Mouse (Mus musculus): ENCODE measurements around the gene Klhl29. TPM values are rescaled to one million over a fixed set of nuclear protein-coding genes. Genes with fewer than 3 reads are reported as not detected.

Klhl29 gene
- polyA plus RNA-seq, 1 experiment: 0.22 TPM

DNA sequence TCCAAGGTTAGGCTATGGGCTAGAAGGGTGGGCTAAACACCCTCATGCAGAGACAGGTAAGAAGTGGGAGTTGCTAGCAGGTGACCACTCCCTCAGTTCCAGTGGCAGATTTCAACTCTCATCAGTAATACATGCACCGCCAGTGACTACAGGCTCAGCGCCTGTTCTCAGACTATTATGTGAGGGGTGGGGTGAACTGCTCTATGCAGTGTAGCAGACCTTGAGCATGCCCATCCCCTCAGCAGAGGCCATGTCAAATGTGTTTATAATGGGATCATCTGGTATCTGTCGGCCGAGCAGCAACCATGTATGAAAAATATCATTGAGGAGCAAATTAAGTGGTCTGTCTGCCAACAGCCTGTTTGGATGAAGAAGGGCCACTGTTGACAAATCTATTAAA is 72.4 kb downstream of the Klhl29 start:
- WGBS: 88% methylated on average over 4 of the region's 4 CpGs
- H3K27ac ChIP-seq (ENCODE audit: control insufficient read depth, insufficient read depth, low read depth, low read length, poor library complexity): no peak overlapping the region
- H3K4me3 ChIP-seq (replicated peaks; ENCODE audit: control insufficient read depth, low read depth, low read length): no peak overlapping the region
- H3K4me1 ChIP-seq (ENCODE audit: control insufficient read depth, insufficient read depth, low read length): no peaks in the 10 kb centered on the region
- TF ChIP-seq CTCF (IDR thresholded peaks at IDR 0.05; ENCODE audit: control insufficient read depth, insufficient read depth, low read length): no peak
- no peak for TF ChIP-seq POLR2A (IDR thresholded peaks at IDR 0.05; ENCODE audit: borderline replicate concordance, control insufficient read depth, low read depth, low read length)

DNA sequence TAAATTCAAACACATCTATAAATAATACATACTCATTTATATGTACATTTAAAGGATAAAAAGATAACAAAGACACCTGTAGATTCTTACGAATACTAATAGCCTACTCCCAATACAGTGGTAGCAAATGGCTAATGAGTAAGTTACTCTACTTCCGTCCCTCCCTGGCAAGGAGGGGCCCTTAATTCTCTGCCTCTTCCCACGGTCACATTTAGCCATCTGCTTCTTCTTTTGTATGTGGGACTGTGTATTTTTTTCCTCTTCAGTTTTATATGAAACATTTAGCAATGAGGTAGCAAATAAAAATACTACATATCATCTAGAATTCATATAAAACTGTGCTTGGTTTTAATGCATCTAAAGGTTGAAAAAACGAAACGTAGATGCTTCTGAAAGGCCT is 73.6 kb downstream of the Klhl29 start:
- TF ChIP-seq POLR2A (IDR thresholded peaks at IDR 0.05; ENCODE audit: borderline replicate concordance, control insufficient read depth, low read depth, low read length): no peak
- no peak for TF ChIP-seq CTCF (IDR thresholded peaks at IDR 0.05; ENCODE audit: control insufficient read depth, insufficient read depth, low read length)
- Histone ChIP-seq H3K4me3 (replicated peaks; ENCODE audit: control insufficient read depth, low read depth, low read length) (no peak overlapping the region), H3K27ac (ENCODE audit: control insufficient read depth, insufficient read depth, low read depth, low read length, poor library complexity) (no peak overlapping the region), H3K4me1 (ENCODE audit: control insufficient read depth, insufficient read depth, low read length) (no peaks in the 10 kb centered on the region)
- WGBS: 65% methylated on average over 5 of the region's 5 CpGs

DNA sequence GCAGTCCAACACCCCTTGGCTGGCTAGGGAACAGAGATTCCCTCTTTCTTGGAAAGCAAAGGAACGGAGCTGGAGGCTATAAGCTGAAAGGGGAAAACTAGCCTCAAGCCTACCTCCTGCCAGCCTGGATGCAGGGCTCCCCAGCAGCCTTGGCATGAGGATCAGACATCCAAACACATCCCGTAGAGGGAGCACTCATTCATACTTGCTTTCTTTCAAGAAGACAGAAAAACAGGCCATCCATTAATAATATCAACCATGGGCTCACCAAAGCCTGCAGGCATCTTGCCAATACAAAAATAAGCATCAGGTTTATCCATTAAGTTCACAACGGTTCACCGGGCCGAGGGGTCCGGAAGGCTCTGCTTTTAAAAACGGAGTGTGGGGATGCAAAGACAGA is 79.1 kb downstream of the Klhl29 start:
- 82% methylated on average over 7 of the region's 7 CpGs for WGBS
- Histone ChIP-seq H3K27ac (ENCODE audit: control insufficient read depth, insufficient read depth, low read depth, low read length, poor library complexity) (no peak overlapping the region), H3K4me1 (ENCODE audit: control insufficient read depth, insufficient read depth, low read length) (no peaks in the 10 kb centered on the region), H3K4me3 (replicated peaks; ENCODE audit: control insufficient read depth, low read depth, low read length) (no peak overlapping the region)
- no peak for TF ChIP-seq POLR2A (IDR thresholded peaks at IDR 0.05; ENCODE audit: borderline replicate concordance, control insufficient read depth, low read depth, low read length)
- no peak for TF ChIP-seq CTCF (IDR thresholded peaks at IDR 0.05; ENCODE audit: control insufficient read depth, insufficient read depth, low read length)

DNA sequence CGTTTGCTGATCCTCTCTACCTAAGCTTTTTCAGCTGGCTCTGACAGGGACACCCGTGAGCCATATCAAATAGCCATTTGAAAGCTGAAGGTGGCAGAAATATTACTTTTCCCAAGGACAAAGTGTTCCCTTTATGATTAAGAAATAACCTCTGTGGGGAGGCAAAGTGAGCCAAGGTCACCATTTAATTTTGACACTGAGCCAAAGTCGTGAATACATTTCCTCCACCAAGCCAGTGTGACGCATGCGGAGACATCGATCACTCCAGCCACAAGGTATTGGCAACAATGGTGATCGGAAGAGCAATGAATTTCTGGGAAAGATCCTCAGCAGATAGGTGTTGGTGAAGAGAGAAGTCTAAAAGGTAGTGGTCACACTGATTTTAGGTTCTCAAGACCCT is 83.2 kb downstream of the Klhl29 start:
- Histone ChIP-seq H3K4me1 (ENCODE audit: control insufficient read depth, insufficient read depth, low read length) (no peaks in the 10 kb centered on the region), H3K4me3 (replicated peaks; ENCODE audit: control insufficient read depth, low read depth, low read length) (no peak overlapping the region), H3K27ac (ENCODE audit: control insufficient read depth, insufficient read depth, low read depth, low read length, poor library complexity) (no peak overlapping the region)
- TF ChIP-seq POLR2A (IDR thresholded peaks at IDR 0.05; ENCODE audit: borderline replicate concordance, control insufficient read depth, low read depth, low read length) (no peak), CTCF (IDR thresholded peaks at IDR 0.05; ENCODE audit: control insufficient read depth, insufficient read depth, low read length) (no peak)
- WGBS: 80% methylated on average over 7 of the region's 7 CpGs

DNA sequence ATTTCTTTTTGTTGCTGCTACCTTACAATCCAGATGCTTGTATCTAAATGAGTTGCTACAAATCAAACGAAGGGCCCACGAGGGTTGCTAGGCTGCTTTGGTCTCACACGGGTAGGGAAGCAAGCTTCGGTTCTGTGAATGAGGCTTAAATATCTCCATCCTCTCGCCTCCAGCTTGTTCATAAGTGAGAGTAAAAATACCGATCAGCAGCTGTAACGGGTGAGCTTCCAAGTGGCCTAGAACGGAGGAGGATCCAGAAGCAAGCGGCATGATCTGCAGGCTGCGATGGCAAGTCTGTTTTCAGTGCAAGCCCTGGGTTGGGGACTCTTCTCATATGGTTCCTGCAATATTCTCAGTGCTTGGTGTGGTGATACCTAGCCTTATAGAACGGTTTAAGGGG is 89.9 kb downstream of the Klhl29 start:
- TF ChIP-seq POLR2A (IDR thresholded peaks at IDR 0.05; ENCODE audit: borderline replicate concordance, control insufficient read depth, low read depth, low read length) (no peak), CTCF (IDR thresholded peaks at IDR 0.05; ENCODE audit: control insufficient read depth, insufficient read depth, low read length) (no peak)
- Histone ChIP-seq H3K4me1 (ENCODE audit: control insufficient read depth, insufficient read depth, low read length) (no peaks in the 10 kb centered on the region), H3K27ac (ENCODE audit: control insufficient read depth, insufficient read depth, low read depth, low read length, poor library complexity) (no peak overlapping the region), H3K4me3 (replicated peaks; ENCODE audit: control insufficient read depth, low read depth, low read length) (no peak overlapping the region)
- WGBS: 79% methylated on average over 11 of the region's 11 CpGs

DNA sequence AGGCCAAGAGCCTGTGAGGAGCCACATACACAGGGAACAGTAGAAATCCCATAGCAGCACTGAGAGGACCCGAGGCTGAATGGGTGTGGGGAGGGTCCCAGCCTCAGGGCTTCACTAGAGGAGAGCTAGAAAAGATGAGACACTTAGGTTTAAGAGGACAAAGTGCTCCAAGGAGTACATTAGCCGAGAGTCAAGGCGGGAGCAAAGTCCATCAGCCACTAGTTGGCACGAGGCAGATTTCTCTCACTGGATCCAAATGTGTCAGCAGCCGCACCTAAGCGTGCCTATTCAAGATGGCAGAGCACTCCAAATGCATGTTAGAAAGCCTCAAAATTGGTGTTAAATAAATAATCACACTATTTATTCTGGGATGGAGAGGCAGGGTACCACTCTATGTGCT is 90.5 kb downstream of the Klhl29 start:
- WGBS: 76% methylated on average over 6 of the region's 6 CpGs
- Histone ChIP-seq H3K4me1 (ENCODE audit: control insufficient read depth, insufficient read depth, low read length) (no peaks in the 10 kb centered on the region), H3K27ac (ENCODE audit: control insufficient read depth, insufficient read depth, low read depth, low read length, poor library complexity) (no peak overlapping the region), H3K4me3 (replicated peaks; ENCODE audit: control insufficient read depth, low read depth, low read length) (no peak overlapping the region)
- TF ChIP-seq CTCF (IDR thresholded peaks at IDR 0.05; ENCODE audit: control insufficient read depth, insufficient read depth, low read length): no peak
- TF ChIP-seq POLR2A (IDR thresholded peaks at IDR 0.05; ENCODE audit: borderline replicate concordance, control insufficient read depth, low read depth, low read length): no peak

DNA sequence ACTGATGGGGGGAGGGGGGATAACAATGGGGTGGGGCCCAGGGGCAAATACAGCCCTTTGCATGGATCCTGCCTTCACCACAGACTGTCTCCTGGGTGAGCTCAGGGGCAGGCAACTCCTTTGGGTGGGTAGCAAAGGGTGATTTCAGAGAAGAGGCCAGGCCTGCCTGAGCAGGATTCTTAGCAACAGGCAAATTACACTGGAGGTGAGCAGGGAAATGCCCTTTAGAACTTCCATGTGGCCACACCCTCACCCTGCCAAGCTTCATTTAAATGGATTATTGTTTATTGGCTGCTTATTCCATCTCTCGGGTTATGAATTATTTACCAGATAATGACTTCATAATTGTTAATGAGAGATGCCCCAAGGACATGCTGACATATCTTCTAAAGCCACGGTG is 91.8 kb downstream of the Klhl29 start:
- WGBS: 78% methylated on average over 2 of the region's 2 CpGs
- no peaks in the 10 kb centered on the region for H3K4me1 ChIP-seq (ENCODE audit: control insufficient read depth, insufficient read depth, low read length)
- TF ChIP-seq POLR2A (IDR thresholded peaks at IDR 0.05; ENCODE audit: borderline replicate concordance, control insufficient read depth, low read depth, low read length) (no peak), CTCF (IDR thresholded peaks at IDR 0.05; ENCODE audit: control insufficient read depth, insufficient read depth, low read length) (no peak)
- H3K27ac ChIP-seq (ENCODE audit: control insufficient read depth, insufficient read depth, low read depth, low read length, poor library complexity): no peak overlapping the region
- H3K4me3 ChIP-seq (replicated peaks; ENCODE audit: control insufficient read depth, low read depth, low read length): no peak overlapping the region

DNA sequence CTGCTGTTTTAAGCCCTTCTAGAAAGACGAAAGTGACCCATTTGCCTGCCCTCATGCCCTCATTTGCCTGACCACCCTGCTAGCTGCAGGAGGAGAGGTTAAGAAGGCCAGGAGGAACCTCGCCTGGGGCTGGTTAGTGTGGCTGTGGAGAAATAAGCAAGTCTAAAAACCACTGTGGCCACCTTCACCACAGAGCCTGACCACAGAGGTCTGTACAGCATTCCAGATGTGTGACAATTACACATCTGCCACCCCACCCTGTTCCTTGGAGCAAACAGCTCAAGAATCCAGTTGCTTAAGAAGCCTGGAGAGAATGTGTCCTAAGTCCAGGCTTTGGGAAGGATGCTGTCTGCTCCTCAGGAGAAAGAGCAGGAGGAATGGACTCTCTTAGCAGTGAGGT is 92.9 kb downstream of the Klhl29 start:
- no peaks in the 10 kb centered on the region for H3K4me1 ChIP-seq (ENCODE audit: control insufficient read depth, insufficient read depth, low read length)
- TF ChIP-seq POLR2A (IDR thresholded peaks at IDR 0.05; ENCODE audit: borderline replicate concordance, control insufficient read depth, low read depth, low read length): no peak
- no peak for TF ChIP-seq CTCF (IDR thresholded peaks at IDR 0.05; ENCODE audit: control insufficient read depth, insufficient read depth, low read length)
- 17% methylated on average over 2 of the region's 2 CpGs for WGBS
- no peak overlapping the region for H3K27ac ChIP-seq (ENCODE audit: control insufficient read depth, insufficient read depth, low read depth, low read length, poor library complexity)
- no peak overlapping the region for H3K4me3 ChIP-seq (replicated peaks; ENCODE audit: control insufficient read depth, low read depth, low read length)

DNA sequence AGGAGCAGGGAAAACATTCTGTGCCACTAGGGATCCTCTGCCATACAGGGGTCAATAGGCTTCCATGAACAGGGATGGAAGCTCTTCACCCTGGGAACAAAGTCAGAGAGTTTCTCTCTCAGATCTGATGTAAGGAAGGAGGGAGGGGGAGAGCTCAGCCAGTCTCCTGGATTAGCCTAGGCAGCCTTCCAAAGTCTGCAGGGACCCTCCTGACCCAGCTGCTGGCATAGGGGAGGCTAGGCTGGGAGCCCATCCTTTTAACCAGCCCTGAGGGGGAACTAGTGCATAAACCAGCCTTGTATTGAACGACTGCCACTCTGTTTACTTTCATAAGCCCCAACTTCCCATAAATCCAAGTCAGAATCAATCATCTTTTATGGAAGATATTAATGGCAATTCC is 95.6 kb downstream of the Klhl29 start:
- Histone ChIP-seq H3K4me1 (ENCODE audit: control insufficient read depth, insufficient read depth, low read length) (no peaks in the 10 kb centered on the region), H3K27ac (ENCODE audit: control insufficient read depth, insufficient read depth, low read depth, low read length, poor library complexity) (no peak overlapping the region), H3K4me3 (replicated peaks; ENCODE audit: control insufficient read depth, low read depth, low read length) (no peak overlapping the region)
- 28% methylated on average over 1 of the region's 1 CpGs for WGBS
- TF ChIP-seq CTCF (IDR thresholded peaks at IDR 0.05; ENCODE audit: control insufficient read depth, insufficient read depth, low read length) (no peak), POLR2A (IDR thresholded peaks at IDR 0.05; ENCODE audit: borderline replicate concordance, control insufficient read depth, low read depth, low read length) (no peak)

Data from bone marrow, adult 2 months (tissue).